Mouse (Mus musculus): ENCODE measurements around the gene Ano9. TPM values are rescaled to one million over a fixed set of nuclear protein-coding genes. Genes with fewer than 3 reads are reported as not detected.

Ano9 gene
- polyA plus RNA-seq, 1 experiment from 2014 or later: 43.6 TPM

- no peak for ATAC-seq
- H3K9ac ChIP-seq (ENCODE audit: low read depth, low read length): no peak overlapping the region
- H3K27me3 ChIP-seq (replicated peaks; ENCODE audit: control insufficient read depth, insufficient read depth, low read length): no peaks in the 10 kb centered on the region
- no peaks in the 10 kb centered on the region for H3K9me3 ChIP-seq (ENCODE audit: control insufficient read depth, low read length)
- WGBS: 49% methylated on average over 5 of the region's 5 CpGs
- H3K27ac ChIP-seq (ENCODE audit: low read length): no peak overlapping the region
- no peak overlapping the region for H3K4me3 ChIP-seq (ENCODE audit: low read length)
- H3K4me1 ChIP-seq (ENCODE audit: control insufficient read depth, insufficient read depth, low read length): no peaks in the 10 kb centered on the region
- no peak overlapping the region for H3K4me2 ChIP-seq (ENCODE audit: low read depth, low read length)
- H3K36me3 ChIP-seq (ENCODE audit: control insufficient read depth, insufficient read depth, low read length): no peaks in the 10 kb centered on the region
Observed at GRCm38 (mm10) chr7:141143112-141143511, 25.5 kb upstream of the Ano9 start.

- Histone ChIP-seq H3K4me2 (ENCODE audit: low read depth, low read length) (no peak overlapping the region), H3K4me1 (ENCODE audit: control insufficient read depth, insufficient read depth, low read length) (no peaks in the 10 kb centered on the region), H3K4me3 (ENCODE audit: low read length) (no peak overlapping the region), H3K27ac (ENCODE audit: low read length) (no peak overlapping the region), H3K36me3 (ENCODE audit: control insufficient read depth, insufficient read depth, low read length) (no peaks in the 10 kb centered on the region), H3K9ac (ENCODE audit: low read depth, low read length) (no peak overlapping the region), H3K9me3 (ENCODE audit: control insufficient read depth, low read length) (no peaks in the 10 kb centered on the region), H3K27me3 (replicated peaks; ENCODE audit: control insufficient read depth, insufficient read depth, low read length) (no peaks in the 10 kb centered on the region)
- 82% methylated on average over 4 of the region's 4 CpGs for WGBS
- ATAC-seq: no peak
Observed at GRCm38 (mm10) chr7:141141326-141141725, 23.7 kb upstream of the Ano9 start.

GRCm38 (mm10) chr7:141131904-141132755 lies 14.5 kb upstream of the Ano9 start:
- peak overlapping the region; percentile 98 for H3K9ac ChIP-seq (ENCODE audit: low read depth, low read length)
- 52% methylated on average over 12 of the region's 12 CpGs for WGBS
- peak overlapping the region; percentile 3; the same call in 1 of the 2 replicates for H3K27ac ChIP-seq (ENCODE audit: low read length)

GRCm38 (mm10) chr7:141131024-141131820 lies 13.6 kb upstream of the Ano9 start:
- under 1% methylated on average over 59 of the region's 59 CpGs for WGBS
- ATAC-seq: peak; percentile 99
- no peaks in the 10 kb centered on the region for H3K27me3 ChIP-seq (replicated peaks; ENCODE audit: control insufficient read depth, insufficient read depth, low read length)
- peak overlapping the region; percentile 90 for H3K4me2 ChIP-seq (ENCODE audit: low read depth, low read length)
- H3K9me3 ChIP-seq (ENCODE audit: control insufficient read depth, low read length): no peaks in the 10 kb centered on the region
- H3K9ac ChIP-seq (ENCODE audit: low read depth, low read length): peak overlapping the region; percentile 98
- peak overlapping the region; percentile 98 for H3K4me3 ChIP-seq (ENCODE audit: low read length)
- H3K4me1 ChIP-seq (ENCODE audit: control insufficient read depth, insufficient read depth, low read length): peaks cover 15% of the 10 kb centered on the region
- peaks cover 4% of the 10 kb centered on the region; the same call in 1 of the 2 replicates for H3K36me3 ChIP-seq (ENCODE audit: control insufficient read depth, insufficient read depth, low read length)
- H3K27ac ChIP-seq (ENCODE audit: low read length): peak overlapping the region; percentile 46; the same call in 1 of the 2 replicates

More at GRCm38 (mm10) chr7:141131904-141132755, 14.5 kb upstream of the Ano9 start:
- H3K4me2 ChIP-seq (ENCODE audit: low read depth, low read length): peak overlapping the region; percentile 90
- H3K4me3 ChIP-seq (ENCODE audit: low read length): peak overlapping the region; percentile 98
- peaks cover 4% of the 10 kb centered on the region; the same call in 1 of the 2 replicates for H3K36me3 ChIP-seq (ENCODE audit: control insufficient read depth, insufficient read depth, low read length)
- ATAC-seq: peak; percentile 45
- no peaks in the 10 kb centered on the region for H3K27me3 ChIP-seq (replicated peaks; ENCODE audit: control insufficient read depth, insufficient read depth, low read length)
- H3K9me3 ChIP-seq (ENCODE audit: control insufficient read depth, low read length): no peaks in the 10 kb centered on the region
- H3K4me1 ChIP-seq (ENCODE audit: control insufficient read depth, insufficient read depth, low read length): peaks cover 15% of the 10 kb centered on the region

DNA sequence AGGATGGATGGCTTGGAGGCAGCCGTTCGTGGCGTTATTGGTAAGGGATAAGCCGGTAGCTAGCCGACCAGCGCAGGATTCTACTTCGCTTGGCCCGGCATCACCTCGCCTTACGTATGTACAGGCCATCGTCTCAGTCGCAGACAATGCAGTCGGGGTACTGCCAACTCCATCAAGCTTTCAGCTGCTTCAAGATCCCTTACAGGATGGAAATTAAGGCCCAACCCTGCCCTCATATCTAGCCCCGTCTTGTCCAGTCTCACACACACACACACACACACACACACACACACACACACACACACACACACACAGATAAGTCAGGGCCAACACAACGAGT lies 5.9 kb upstream of the Ano9 start:
- H3K4me1 ChIP-seq (ENCODE audit: control insufficient read depth, insufficient read depth, low read length): peaks cover 9% of the 10 kb centered on the region
- H3K9ac ChIP-seq (ENCODE audit: low read depth, low read length): peak overlapping the region; percentile 78
- peak overlapping the region; percentile 92 for H3K27ac ChIP-seq (ENCODE audit: low read length)
- H3K4me3 ChIP-seq (ENCODE audit: low read length): peak overlapping the region; percentile 75
- no peaks in the 10 kb centered on the region for H3K9me3 ChIP-seq (ENCODE audit: control insufficient read depth, low read length)
- no peak for ATAC-seq
- 2% methylated on average over 15 of the region's 15 CpGs for WGBS
- peak overlapping the region; percentile 94 for H3K4me2 ChIP-seq (ENCODE audit: low read depth, low read length)
- H3K27me3 ChIP-seq (replicated peaks; ENCODE audit: control insufficient read depth, insufficient read depth, low read length): no peaks in the 10 kb centered on the region
- no peaks in the 10 kb centered on the region for H3K36me3 ChIP-seq (ENCODE audit: control insufficient read depth, insufficient read depth, low read length)

DNA sequence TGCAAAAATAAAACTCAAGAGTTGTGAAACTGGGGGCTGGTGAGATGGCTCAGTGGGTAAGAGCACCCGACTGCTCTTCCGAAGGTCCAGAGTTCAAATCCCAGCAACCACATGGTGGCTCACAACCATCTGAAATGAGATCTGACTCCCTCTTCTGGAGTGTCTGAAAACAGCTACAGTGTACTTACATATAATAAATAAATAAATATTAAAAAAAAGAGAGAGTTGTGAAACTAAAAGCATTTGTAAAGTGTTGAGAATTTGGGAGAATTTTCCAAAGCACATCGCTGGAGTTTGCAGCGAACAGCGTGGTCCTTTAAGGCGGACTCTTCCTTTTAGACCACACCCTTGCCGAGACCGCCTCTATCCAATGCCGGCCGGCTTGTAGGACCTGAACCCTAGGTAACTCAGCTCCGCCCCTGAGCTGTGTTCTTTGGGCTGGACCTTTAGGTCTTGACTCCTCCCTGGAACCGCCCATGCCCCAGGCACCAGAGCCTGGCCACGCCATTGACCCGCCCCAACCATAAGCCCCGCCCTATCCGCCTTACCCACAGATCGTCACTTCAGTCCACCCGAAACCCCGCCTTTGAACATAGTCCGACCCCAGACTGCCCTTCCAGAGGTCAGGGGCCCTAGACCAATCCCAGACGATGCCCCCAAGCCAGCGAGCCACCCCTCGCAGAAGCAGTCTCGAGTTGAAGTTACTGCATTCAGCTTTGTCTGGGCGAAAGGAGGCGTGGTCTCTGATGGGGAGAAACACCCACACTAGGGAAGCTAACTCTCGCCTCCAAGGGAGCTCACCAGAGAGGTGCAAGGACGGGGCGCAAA lies 5.3 kb upstream of the Ano9 start:
- Histone ChIP-seq H3K9me3 (ENCODE audit: control insufficient read depth, low read length) (no peaks in the 10 kb centered on the region), H3K27me3 (replicated peaks; ENCODE audit: control insufficient read depth, insufficient read depth, low read length) (no peaks in the 10 kb centered on the region), H3K4me1 (ENCODE audit: control insufficient read depth, insufficient read depth, low read length) (peaks cover 9% of the 10 kb centered on the region), H3K27ac (ENCODE audit: low read length) (peak overlapping the region; percentile 94), H3K36me3 (ENCODE audit: control insufficient read depth, insufficient read depth, low read length) (no peaks in the 10 kb centered on the region), H3K9ac (ENCODE audit: low read depth, low read length) (peak overlapping the region; percentile 78), H3K4me2 (ENCODE audit: low read depth, low read length) (peak overlapping the region; percentile 94), H3K4me3 (ENCODE audit: low read length) (peak overlapping the region; percentile 75)
- 2% methylated on average over 29 of the region's 29 CpGs for whole genome bisulfite sequencing
- peak; percentile 95 for ATAC-seq

DNA sequence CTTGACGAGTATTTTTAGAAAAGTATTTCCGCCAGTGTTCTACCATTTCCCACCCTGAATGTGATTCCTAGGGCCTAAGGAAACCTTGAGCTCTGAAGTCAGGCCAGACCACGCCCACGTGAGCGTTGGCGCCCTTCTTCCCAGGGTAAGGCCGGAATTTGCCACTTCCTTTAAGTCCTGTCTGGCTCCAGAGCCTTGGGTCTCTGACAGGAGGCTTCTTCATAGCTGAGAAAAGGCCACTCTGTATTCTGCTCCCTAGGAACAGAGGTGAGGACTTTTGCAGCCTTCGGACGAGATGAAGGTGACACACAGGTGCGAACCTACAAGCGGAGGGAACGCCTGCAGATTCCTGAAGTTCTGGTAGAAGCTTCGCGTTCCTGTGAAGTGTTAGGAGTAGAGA lies 4.6 kb upstream of the Ano9 start, which contains the start of gene Ptdss2:
Ptdss2 (plus strand) TSS at position 138 of the 400 bp plus-strand sequence.
- H3K4me1 ChIP-seq (ENCODE audit: control insufficient read depth, insufficient read depth, low read length): peaks cover 9% of the 10 kb centered on the region
- H3K9me3 ChIP-seq (ENCODE audit: control insufficient read depth, low read length): no peaks in the 10 kb centered on the region
- ATAC-seq: no peak
- H3K4me2 ChIP-seq (ENCODE audit: low read depth, low read length): peak within 1 kb of the TSS; percentile 94
- H3K9ac ChIP-seq (ENCODE audit: low read depth, low read length): peak within 1 kb of the TSS; percentile 78
- WGBS: 35% methylated on average over 14 of the region's 14 CpGs
- H3K27me3 ChIP-seq (replicated peaks; ENCODE audit: control insufficient read depth, insufficient read depth, low read length): no peaks in the 10 kb centered on the region
- H3K36me3 ChIP-seq (ENCODE audit: control insufficient read depth, insufficient read depth, low read length): no peaks in the 10 kb centered on the region
- peak within 1 kb of the TSS; percentile 94 for H3K27ac ChIP-seq (ENCODE audit: low read length)
- peak within 1 kb of the TSS; percentile 75 for H3K4me3 ChIP-seq (ENCODE audit: low read length)

- Histone ChIP-seq H3K9ac (ENCODE audit: low read depth, low read length) (no peak overlapping the region), H3K9me3 (ENCODE audit: control insufficient read depth, low read length) (no peaks in the 10 kb centered on the region), H3K27me3 (replicated peaks; ENCODE audit: control insufficient read depth, insufficient read depth, low read length) (no peaks in the 10 kb centered on the region), H3K4me2 (ENCODE audit: low read depth, low read length) (no peak overlapping the region), H3K27ac (ENCODE audit: low read length) (peak overlapping the region; percentile 88), H3K4me3 (ENCODE audit: low read length) (no peak overlapping the region), H3K4me1 (ENCODE audit: control insufficient read depth, insufficient read depth, low read length) (peaks cover 9% of the 10 kb centered on the region), H3K36me3 (ENCODE audit: control insufficient read depth, insufficient read depth, low read length) (no peaks in the 10 kb centered on the region)
- 59% methylated on average over 5 of the region's 5 CpGs for WGBS
- ATAC-seq: peak; percentile 65
Observed at GRCm38 (mm10) chr7:141121051-141121531, 3.5 kb upstream of the Ano9 start.

Measured in intestine, embryonic 16.5 days (tissue).